Mouse (Mus musculus) adrenal gland, adult (tissue): Measurements from ENCODE around the gene Stau1.
"Not testable (repeated sequence)": the region's sequence is repeated elsewhere in the genome, so short reads cannot be mapped to it uniquely, and the experiment has no call there.

Experiments
- DNase-seq, 2 experiments: peaks; one replicate each; pipeline ENCODE4 v3.0.0; 2022 to 2023; ENCODE audit warnings: low spot score in 1 of 2; ENCODE audit not compliant: inconsistent age in 2 of 2

Gene Stau1

DNA sequence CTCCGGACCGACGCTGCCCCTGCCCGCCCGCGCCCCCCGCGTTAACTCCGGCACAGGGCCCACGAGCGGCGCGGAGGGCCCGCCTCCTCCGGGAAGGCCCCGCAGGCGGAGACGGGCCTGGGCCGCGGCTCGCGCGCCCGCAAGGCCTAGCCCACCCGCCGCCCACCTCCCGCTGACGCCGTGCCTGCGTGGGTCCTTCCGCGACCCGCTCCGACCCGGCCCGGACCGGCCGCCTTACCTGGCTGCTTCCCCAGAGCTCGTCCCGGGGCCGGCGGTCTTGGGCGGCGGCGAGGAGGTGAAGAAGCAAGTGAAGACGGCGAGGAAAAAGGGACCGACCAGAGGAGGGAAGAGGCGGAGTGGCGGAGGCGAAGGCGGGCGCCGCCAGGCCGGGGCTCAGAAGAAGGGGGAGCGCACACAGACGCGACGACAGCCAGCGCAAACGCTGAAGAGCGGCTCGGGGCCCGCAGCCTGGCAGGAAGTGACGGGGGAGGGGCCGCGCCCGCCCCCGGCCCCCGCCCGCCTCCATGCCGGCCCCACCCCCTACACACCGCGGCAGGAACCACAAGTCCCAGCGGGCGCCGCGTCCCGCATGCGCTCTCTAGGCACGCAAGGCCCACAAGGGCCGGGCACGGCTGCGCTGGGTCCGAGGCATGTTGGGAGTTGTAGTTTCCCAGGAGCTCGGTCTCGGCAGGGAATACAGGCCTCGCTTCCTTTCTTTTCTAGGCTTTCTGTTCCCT, at the start of gene Stau1:
Gene Stau1, minus strand, starts transcription at position 504 of the 737 bp plus-strand sequence.
- DNase-seq = peak; percentile 97

DNA sequence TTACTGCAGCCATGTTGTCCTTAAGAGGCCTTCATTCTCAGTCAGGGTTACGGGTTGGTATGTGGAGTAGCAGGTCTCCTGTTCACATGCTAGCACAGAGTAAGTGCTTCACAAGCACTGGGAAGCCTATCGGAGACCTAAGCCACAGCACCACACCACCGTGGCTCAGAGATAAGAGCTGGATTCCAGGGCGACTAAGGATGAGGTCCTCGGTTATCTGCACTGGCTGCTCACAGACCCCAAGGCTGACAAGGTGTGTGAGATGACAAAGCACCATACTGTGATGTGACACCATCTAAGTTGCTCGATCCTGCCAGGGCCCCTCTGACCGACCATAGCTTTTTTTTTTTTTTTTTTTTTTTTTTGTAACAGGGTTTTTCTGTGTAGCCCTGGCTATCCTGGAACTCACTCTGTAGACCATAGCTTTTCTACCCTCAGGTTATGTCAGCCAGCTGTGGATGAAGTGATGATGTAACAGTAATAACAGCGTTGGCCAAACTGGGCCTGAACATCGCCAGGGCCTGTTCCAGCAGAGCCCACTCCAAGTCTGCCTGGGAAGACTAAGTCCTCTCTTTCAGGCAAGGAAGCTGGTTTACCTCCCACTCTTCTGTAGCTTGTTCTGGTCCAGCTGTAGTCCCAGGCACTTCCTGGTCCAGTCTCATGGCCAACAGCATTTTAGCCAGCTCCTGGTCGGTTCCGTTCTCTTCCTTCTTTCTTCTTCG, 47.5 kb upstream of the Stau1 start:
- no peak for DNase-seq

DNA sequence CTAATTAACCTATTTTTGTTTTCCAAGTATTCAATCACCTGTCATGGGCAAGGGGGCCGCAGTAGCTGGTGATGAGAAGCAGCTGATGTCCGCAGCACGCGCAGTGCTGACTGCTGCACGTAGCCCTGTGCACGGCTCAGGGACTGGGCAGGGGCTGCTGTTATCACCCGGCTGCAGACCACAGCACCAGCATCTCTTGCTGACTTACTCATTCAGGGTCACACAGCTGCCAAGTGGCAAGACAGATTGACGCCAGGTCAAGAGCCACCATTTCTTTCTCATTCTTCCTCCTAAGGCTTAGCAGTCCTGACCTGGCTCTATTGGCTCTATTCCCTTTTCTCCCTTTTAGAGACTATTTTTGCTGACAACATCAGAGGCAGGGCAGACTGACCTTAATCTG, 43.3 kb upstream of the Stau1 start:
- DNase-seq = peak; percentile 54 to 80

DNA sequence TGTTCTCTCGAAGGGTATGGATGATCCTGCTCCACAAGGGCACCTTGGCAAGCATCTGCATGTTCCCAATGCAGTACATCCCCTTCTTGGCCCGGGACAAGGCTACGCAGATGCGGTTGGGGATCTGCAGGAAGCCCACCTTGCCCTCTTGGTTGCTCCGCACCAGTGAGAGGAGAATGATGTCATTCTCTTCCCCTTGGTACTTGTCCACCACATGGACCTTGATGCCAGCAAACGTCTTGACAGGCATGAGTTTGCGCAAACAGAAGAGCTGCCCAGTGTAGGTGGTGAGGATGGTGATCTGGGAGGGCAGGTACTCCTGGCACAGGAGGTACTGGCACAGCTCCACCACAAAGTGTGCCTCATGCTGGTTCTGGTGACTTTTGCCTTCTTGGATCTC, 42.6 kb upstream of the Stau1 start:
- DNase-seq = peak in 1 of 2 experiments; percentile 31

DNA sequence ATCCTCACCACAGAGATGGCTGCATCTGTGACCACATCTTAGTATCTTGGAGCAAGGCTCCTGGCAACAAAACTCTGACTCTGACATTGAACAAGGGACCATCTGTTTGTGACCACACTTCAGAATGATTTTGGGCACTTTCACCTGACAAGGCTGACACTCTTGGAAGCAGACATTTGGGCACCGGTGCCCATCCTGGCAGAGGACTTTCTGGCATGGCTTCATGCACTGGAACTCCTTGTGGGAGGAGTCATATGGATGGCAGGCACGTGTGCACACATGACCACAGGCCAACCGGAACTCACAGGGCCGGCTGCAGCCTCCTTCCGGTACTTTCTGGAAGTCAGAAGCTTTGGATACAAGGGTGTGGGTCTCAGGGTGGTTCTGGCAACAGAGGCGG, 42.2 kb upstream of the Stau1 start:
- no peak for DNase-seq

DNA sequence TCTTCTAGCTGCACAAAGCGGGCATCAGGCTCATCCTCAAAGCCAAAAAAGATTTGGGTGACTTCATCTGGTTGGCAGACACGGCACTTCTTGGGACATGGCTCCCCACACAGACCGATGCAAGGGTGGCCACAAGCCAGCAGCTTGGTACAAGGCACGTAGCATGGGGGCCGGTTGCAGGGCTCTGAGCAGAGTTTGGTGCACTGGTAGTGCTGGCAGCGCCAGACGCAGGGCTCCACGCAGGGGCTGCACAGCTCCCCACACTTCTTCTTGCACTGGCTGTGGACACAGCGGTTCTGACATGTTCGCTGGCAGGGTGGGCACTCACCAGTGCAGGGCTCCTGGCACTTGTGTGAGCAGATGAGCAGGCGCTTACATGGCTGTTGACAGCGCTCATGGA, 41.6 kb upstream of the Stau1 start:
- no peak for DNase-seq

DNA sequence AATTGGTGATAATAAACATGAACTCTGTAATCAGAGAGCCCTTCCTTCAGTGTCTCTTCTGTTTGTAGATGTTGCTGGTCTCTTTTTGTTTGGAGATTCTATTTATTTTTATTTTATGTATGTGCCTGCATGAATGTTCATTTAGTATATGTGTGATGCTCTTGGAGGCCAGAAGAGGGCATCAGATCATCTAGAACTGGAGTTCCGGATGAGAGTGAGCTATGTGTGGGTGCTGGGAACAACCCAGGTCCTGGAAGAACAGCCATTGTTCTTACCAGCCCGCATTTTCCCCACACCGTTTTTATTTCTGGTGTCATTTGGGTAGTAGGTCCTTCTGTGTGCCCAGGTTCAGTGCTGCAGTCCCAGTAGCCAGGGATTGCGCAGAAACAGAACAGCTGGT, 34.4 kb upstream of the Stau1 start:
- no peak for DNase-seq

DNA sequence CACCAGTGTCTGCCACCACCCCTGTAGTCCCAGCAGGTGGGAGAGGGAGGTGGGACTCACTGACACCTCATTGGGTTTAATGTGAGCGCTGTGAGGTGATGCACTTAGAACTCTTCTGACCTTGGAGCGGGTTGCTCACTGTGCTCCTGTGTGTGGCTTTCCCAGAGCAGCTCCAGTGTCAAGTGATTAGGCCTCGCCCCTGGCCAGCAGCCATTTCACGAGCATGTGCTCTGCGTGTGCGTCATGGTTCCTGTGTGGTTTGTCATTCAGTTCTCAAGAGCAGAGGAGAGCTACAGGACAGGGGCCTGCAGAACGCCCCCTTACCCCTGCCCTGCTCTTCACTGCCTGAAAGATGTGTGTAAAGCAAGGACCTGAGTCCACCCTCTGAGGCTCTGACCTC, 32.5 kb upstream of the Stau1 start:
- peak in 1 of 2 experiments; percentile 39 for DNase-seq

DNA sequence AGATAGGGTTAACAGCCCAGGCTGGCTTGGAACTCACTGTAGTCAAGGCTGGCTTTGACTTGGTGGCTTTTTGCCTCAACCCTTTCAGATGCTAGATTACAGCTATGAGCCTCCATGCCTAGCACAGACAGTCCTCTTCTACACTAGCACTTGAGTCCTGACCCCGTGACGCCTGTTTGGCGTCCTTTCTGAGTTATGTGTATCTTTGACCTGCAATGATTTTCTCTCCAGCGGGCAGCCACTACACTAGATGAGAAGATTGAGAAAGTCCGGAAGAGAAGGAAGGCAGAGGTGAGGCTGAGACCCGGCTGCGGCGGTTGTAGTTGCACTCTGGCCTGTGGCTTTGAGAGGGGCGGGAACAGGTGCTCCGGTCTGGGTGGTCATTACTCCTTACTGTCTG, 23.3 kb upstream of the Stau1 start:
- DNase-seq = no peak

DNA sequence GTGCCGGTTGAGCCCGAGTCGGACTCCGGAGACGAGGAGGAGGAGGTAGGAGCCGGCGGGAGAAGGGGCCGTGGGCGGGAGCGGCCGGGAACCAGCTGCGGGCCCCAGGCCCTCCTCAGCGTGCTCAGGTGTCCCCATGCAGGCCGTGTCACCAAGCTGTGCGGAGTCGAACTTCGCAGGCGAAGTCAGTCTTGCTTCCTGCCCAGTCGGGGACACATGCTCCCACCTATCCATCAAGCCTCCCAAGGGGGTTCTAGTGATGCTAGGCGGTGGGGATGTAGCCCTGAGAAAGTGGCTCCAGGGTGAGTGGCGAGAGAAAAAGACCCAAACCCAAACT, 19.3 kb upstream of the Stau1 start:
- no peak for DNase-seq

DNA sequence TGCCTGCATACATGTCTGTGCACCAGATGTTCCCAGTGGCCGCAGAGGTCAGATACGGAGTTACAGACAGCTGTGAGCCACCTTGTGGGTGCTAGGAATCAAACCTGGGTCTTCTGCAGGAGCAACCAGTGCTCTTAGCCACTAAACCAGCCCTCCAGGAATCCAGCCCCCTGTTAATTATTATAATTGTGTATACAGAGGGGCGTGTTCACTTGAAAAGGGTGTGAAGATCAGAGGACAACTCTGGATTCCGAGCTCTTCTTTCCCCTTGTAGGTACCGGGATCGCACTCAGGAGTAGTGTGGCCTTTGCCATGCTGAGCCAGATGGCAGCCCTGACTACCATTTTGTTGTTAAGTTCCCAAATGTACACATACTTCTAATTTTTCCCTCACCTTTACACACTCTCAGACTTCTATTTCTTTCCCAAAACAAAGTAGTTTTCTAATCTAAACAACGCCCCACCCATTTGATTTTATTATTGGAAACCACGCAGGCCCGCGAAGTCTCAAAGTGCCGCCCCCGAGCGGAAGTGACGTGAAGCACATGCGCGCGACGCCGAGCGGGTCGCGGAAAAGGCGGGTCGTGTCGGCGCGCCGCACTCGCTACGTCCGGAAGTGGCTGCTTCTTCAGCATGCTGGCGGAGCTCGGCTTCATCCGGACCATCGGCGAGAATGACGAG, 18.7 kb upstream of the Stau1 start, which contains the start of gene Ddx27:
Gene Ddx27, plus strand, starts transcription at position 492 of the 680 bp plus-strand sequence.
- peak; percentile 93 to 97 for DNase-seq

DNA sequence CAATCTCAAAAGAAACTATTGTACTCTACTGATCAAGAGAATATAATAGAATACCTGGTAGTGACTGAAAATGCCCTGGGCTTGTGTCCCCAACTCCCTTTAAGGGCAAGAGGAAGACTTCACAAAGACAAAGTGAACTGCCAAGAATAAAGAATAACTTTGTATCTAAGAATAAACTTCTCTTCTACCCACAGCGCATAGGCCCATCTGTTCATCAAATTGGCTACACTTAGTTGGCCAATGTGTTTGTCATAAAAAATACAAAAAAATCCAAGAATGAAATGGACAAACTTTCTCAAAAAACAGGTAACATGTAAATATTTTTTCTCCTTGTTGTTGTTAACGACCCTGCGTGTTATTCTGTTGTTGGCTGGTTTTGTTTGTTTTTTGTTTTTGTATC, 14.4 kb upstream of the Stau1 start:
- no peak for DNase-seq

DNA sequence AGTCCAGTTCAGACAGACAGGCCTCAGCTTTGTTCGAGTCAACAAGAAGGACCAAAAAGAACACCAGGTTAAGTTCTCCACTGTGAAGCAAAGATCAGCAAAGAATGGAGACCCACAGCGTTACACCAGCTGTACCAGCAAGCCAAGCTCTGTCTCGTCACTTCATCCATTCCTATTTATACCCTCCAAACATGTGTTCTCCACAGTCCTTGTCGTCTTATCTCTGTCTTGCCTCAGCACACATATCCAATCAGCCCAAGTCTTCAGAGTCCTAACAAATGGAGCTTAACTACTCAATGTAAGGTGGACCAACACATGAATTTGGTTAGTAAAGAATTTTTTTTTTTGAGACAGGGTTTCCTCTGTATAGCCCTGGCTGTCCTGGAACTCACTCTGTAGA, 13.4 kb upstream of the Stau1 start:
- no peak for DNase-seq

DNA sequence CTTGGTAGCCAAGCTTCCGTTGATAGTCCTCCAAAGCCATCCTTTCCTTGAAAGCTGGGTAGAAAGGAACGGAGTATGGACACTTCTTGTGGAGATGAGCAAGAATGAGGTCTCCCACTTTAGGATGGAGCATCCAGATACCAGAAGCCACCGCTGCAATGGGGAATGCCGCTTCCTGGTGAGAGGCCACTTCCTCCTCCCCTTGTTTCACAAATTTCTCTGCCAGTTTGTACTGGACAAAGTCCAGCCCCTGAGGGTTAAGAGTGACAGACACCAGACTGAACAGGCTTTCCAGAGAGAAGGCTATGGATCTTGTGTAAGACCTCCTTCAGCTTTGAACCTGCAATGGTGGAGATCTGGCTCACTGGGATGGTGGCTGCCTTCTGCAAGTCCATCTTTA, 11.5 kb upstream of the Stau1 start:
- DNase-seq = not testable (repeated sequence)

DNA sequence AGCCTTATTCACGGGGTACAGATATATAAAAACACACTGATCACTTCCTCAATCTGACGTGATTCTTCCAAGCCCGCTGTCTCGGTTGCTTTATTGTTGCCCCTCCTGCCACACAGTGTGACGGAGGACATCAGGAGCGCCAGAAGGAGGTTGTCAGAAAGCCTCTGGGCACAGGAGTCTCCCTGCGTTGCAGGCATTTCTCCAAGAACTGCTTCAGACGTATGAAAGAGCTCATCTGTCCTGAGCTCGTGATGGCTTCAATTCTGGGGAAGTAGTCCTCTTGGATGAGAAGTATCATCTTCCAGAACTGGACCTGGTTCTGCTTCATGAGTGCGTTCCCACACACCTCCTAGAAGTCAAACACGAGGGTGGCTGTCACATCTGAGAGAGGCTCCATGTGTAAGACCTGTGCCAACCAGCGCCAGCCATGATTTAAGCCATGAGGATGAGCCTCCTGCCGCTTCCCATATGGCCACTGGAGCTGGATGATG, 10.9 kb upstream of the Stau1 start:
- DNase-seq = no peak

DNA sequence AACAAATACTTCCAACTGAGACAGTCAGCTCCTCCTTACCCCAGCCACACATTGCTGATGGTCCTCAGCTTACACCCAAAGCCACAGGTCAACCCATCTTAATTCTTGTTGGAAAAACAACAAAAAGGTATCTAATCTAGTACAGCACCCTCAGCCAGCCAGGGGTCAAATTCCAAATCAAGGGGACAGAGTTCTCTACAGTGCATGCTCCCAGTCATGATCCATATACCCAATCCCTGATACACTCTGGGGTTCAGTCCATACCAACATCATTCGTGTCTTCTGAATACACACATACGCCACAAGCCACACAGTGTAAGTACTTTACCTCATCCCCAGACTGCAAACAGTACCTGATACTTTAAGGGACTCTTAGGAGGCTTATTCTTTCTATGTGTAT, 10.3 kb upstream of the Stau1 start:
- DNase-seq = no peak

DNA sequence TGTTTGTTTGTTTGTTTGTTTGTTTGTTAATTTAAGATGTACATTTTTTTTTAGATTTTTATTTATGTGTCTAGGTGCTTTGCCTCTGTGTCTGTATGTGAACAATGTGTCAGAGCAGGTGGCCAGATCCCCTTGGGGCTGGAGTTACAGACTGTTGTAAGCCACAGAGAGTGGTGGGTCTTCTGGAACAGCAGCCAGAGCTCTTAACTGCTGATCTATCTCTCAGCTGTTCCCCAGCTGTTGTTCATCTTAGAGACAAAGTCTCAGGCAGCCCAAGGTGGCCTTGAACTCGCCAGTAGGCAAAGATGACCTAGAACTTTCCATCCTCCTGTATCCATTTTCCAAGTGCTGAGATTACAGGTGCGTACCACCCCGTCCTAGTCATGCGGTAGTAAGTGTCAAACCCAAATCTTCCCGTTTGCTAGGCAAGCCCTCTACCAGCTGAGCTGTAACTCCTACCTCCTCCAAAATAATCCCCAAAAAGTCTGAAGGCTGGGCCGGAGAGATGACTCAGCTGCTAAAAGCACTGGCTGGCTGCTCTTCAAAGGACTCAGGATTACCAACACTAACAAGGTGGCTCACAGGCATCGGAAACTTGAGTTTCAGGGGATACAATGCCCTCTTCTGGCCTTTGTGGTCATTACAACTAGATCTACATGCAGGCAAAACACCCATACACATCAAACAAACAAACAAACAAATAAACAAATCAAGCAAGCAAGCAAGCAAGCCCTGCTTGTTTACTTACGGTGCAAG, 8.2 kb upstream of the Stau1 start:
- peak; percentile 80 to 95 for DNase-seq

DNA sequence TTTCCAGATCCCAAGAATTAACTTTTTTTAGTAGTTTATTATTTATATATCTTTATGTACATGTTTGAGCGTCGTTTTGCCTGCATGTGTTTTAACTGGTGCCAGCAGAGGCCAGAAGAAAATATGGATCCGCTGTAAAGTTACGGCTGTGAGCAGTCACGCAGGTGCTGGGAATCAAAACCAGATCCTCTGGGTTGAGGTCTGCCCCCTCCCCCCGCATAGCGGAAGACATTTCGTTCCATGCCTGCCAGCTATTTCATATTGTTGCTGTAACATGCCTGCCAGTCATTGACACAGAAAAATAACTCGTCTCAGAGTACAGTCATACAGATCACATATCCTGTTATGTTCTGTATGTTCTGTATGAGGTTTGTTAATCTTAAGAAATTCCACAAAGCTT, 5.4 kb upstream of the Stau1 start:
- no peak for DNase-seq

DNA sequence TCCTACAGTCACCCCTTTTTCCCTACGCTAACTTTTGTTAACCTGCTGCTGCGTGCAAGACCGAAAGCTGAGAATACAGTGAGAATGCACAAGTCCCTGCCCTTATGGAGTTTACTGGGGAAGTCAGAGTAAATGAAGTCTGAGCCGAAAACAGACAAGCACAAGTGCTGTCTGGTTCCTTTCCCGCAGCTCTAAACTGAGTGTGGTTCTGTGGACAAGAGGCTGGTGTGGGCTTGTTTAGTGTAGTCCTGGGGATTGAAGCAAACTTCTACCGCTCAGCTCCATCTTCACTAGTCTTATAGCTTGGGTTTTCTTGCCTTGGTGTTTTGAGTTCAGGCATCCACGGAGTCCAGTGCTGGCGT, 415 bp upstream of the Stau1 start:
- DNase-seq = no peak

DNA sequence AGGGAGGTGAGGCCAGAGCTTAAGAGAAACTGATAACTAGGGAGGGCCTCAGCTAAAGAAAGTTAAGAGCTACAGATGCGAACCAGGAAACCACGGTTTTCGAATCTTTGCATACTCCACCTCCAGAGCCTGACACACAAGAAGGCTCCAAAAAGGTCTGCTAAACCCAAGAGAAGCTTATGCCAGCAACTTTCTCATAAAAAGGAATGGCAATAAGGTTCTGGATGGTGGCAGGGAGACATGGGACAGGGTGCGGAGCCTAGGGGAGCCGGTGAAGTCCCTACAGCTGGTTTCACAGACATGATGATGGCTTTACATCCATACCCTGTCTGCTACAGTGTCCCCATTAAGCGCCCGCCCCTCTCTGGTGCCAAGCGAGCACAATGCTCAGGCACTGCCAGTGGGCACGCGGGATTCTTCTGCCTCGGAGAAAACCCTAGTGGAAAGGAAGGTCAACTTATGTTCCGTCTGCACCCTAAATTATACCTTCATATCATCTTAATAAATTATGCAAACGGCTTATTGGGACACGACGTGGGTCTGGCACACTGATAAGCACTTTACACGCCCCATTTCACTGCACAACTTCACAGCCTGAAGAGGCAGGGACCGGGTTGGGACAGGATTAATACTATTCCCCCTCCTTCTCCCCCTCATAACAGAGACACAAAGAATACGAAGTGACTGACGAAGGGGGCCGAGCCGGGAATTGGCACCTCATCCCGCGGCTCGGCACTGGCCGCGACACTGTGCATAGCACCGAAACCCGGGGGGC, 891 bp downstream of the Stau1 start:
- peak; percentile 42 to 81 for DNase-seq

DNA sequence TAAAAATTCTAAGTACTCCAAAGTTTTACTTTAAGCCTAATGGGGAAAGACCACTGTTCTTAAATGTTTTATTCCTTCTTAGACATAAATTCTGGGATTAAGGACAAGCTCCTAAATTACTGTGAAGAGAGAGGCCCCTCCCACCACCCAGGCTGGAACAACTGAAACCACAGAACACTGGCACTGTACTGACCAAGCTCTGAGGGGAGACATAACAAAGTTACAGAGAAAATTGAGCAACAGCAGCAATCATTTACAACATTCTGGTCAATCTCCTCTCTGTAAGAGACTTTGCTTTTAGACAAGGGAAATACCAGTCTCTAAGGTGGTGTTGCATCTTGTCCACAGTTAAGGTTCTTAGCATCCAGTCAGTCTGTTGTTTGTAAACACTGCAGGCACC, 4.2 kb downstream of the Stau1 start:
- peak; percentile 34 to 67 for DNase-seq
